ENCODE assay signal across 8 mouse cellular contexts in the genomic region with DNA sequence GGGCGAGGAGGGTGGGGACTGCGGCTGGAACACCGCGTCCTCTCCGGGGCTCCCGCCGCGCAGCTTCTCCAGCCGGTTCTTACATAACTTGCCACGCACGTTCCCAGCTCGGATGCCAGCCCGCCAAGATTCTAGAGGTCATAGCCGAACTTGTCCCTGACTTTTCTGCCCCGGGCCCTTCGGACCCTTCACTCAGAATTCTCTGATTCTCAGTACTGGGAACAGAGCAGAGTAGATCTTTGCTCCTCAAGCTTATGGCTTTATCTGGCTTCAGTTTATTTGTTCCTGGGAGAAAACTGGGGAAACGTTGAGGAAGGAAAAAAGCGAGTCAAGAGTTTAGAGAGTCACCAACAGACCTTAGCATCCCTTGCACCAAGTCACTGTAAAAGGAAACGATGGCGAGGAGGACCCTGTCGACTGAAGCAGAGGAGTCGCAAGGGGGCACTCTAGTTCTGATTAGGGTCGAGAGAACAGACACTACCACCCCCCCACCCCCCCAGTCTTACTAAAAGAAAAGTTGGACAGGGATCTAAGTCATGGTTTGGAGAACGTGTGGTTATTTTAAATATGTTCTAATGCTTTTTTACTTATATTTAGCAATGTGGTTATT. TPM values are rescaled to one million over a fixed set of nuclear protein-coding genes. Genes with fewer than 3 reads are reported as not detected.
DNase-seq lines count a peak whose midpoint lies in the region; ATAC-seq and TF ChIP-seq lines count a peak whose summit lies in the region.

No protein-coding gene starts in this region.

- H3K4me3 ChIP-seq in embryonic facial prominence, embryonic 13.5 days = peak overlapping the region; percentile 55
- peak overlapping the region; percentile 58 for H3K4me3 ChIP-seq in heart, embryonic 11.5 days (ENCODE audit: low read depth, low read length)
- H3K4me3 ChIP-seq in kidney, embryonic 15.5 days (replicated peaks) = peak overlapping the region; percentile 63
- peak overlapping the region; percentile 57 for H3K4me3 ChIP-seq in liver, adult 2 months (ENCODE audit: insufficient read depth, low read depth, low read length)

- 2% methylated on average over 24 of the region's 24 CpGs for WGBS in embryonic facial prominence, embryonic 13.5 days
- 2% methylated on average over 24 of the region's 24 CpGs for WGBS in heart, embryonic 11.5 days (ENCODE audit: insufficient replicate concordance)
- 2% methylated on average over 24 of the region's 24 CpGs for WGBS in kidney, embryonic 15.5 days
- WGBS in liver, adult 2 months = 1% methylated on average over 24 of the region's 24 CpGs

- no peak for ATAC-seq in embryonic facial prominence, embryonic 13.5 days (ENCODE audit: insufficient number of reproducible peaks, insufficient read depth, low FRiP score, low TSS enrichment, low read depth)
- no peak for ATAC-seq in heart, embryonic 11.5 days (replicated peaks; ENCODE audit: insufficient number of reproducible peaks, low FRiP score, low TSS enrichment)
- no peak for ATAC-seq in kidney, embryonic 15.5 days (replicated peaks; ENCODE audit: low FRiP score)

- 0 out of 2 replicates have a peak overlapping the region, but pooled peaks have one; percentile 16 for H3K27ac ChIP-seq in embryonic facial prominence, embryonic 13.5 days
- H3K27ac ChIP-seq in heart, embryonic 11.5 days (ENCODE audit: low read depth, low read length) = no peak overlapping the region
- H3K27ac ChIP-seq in kidney, embryonic 15.5 days = 0 out of 2 replicates have a peak overlapping the region, but pooled peaks have one; percentile 19
- H3K27ac ChIP-seq in liver, adult 2 months (replicated peaks; ENCODE audit: insufficient read depth, low read depth, low read length) = peak overlapping the region; percentile 79

- H3K4me2 ChIP-seq in embryonic facial prominence, embryonic 13.5 days = peak overlapping the region; percentile 99
- H3K4me2 ChIP-seq in heart, embryonic 11.5 days = peak overlapping the region; percentile 77
- H3K4me2 ChIP-seq in kidney, embryonic 15.5 days = peak overlapping the region; percentile 94

- peaks cover 15% of the 10 kb centered on the region for H3K4me1 ChIP-seq in embryonic facial prominence, embryonic 13.5 days
- H3K4me1 ChIP-seq in heart, embryonic 11.5 days (ENCODE audit: control insufficient read depth, insufficient read depth, low read length) = peaks cover 6% of the 10 kb centered on the region; the same call in 1 of the 2 replicates
- peaks cover 31% of the 10 kb centered on the region for H3K4me1 ChIP-seq in kidney, embryonic 15.5 days
- H3K4me1 ChIP-seq in liver, adult 2 months (ENCODE audit: control insufficient read depth, insufficient read depth, low read length) = peaks cover 19% of the 10 kb centered on the region

- H3K9ac ChIP-seq in embryonic facial prominence, embryonic 13.5 days = peak overlapping the region; percentile 64
- H3K9ac ChIP-seq in heart, embryonic 11.5 days (ENCODE audit: low read depth, low read length) = peak overlapping the region; percentile 46; the same call in 1 of the 2 replicates
- H3K9ac ChIP-seq in kidney, embryonic 15.5 days = peak overlapping the region; percentile 37
- H3K9ac ChIP-seq in liver, adult 2 months (ENCODE audit: low read depth, low read length) = peak overlapping the region; percentile 76

- no peaks in the 10 kb centered on the region for H3K27me3 ChIP-seq in embryonic facial prominence, embryonic 13.5 days
- no peaks in the 10 kb centered on the region for H3K27me3 ChIP-seq in heart, embryonic 11.5 days (ENCODE audit: control insufficient read depth, insufficient read depth, low read length)
- H3K27me3 ChIP-seq in kidney, embryonic 15.5 days = 0 out of 2 replicates have a peak, but pooled peaks cover 4% of the 10 kb centered on the region
- H3K27me3 ChIP-seq in liver, adult 2 months (ENCODE audit: control insufficient read depth, insufficient read depth, low read length) = no peaks in the 10 kb centered on the region

- peak; percentile 64 for TF ChIP-seq CTCF in liver, adult 2 months (IDR thresholded peaks at IDR 0.05; ENCODE audit: low read depth, low read length)

- H3K79me2 ChIP-seq in liver, adult 2 months (ENCODE audit: control insufficient read depth, insufficient read depth, low read length) = no peaks in the 10 kb centered on the region

- H3K36me3 ChIP-seq in embryonic facial prominence, embryonic 13.5 days = no peaks in the 10 kb centered on the region
- H3K36me3 ChIP-seq in heart, embryonic 11.5 days (ENCODE audit: control insufficient read depth, insufficient read depth, low read length) = no peaks in the 10 kb centered on the region
- H3K36me3 ChIP-seq in kidney, embryonic 15.5 days = peaks cover 14% of the 10 kb centered on the region; the same call in 1 of the 2 replicates
- peaks cover 5% of the 10 kb centered on the region; the same call in 1 of the 2 replicates for H3K36me3 ChIP-seq in liver, adult 2 months (ENCODE audit: control insufficient read depth, insufficient read depth, low read length)

- H3K9me3 ChIP-seq in embryonic facial prominence, embryonic 13.5 days = no peaks in the 10 kb centered on the region
- H3K9me3 ChIP-seq in heart, embryonic 11.5 days (replicated peaks; ENCODE audit: control insufficient read depth, low read length) = no peaks in the 10 kb centered on the region
- no peaks in the 10 kb centered on the region for H3K9me3 ChIP-seq in kidney, embryonic 15.5 days (replicated peaks)

- peak; percentile 35 to 70 for DNase-seq in spleen, adult 18-20 months
- DNase-seq in spleen, adult 12 weeks (ENCODE audit: low spot score) = no peak
- DNase-seq in liver, adult 2 months (ENCODE audit: extremely low read depth, low read depth, low spot score) = peak; percentile 60
- DNase-seq in naive thymus-derived CD4-positive, alpha-beta T cell, adult 2 months (ENCODE audit: low read depth) = peak; percentile 79
- peak; percentile 87 for DNase-seq in testis, postnatal 10 days (ENCODE audit: low spot score)

- no peak for TF ChIP-seq POLR2A in liver, adult 2 months (IDR thresholded peaks at IDR 0.05; ENCODE audit: extremely low read depth, insufficient read depth, low read length)

RNA-seq across cellular contexts. Expression of a gene that starts 0.9 kb away (rescaled TPM):
- 7.0 and 7.8 TPM in 2 replicates for polyA plus RNA-seq in embryonic facial prominence, embryonic 13.5 days (2015; fragmentation: Nextera tagmentation; extraction: Ambion mirVana)
- 5.9 and 7.1 TPM in 2 replicates for polyA plus RNA-seq in heart, embryonic 11.5 days (2014; fragmentation: Nextera tagmentation; extraction: Ambion mirVana)
- 5.9 and 6.6 TPM in 2 replicates for polyA plus RNA-seq in kidney, embryonic 15.5 days (2015; fragmentation: Nextera tagmentation; extraction: Ambion mirVana)
- total RNA-seq in liver, adult 2 months (2014; rRNA removed) = 9.2 and 19.5 TPM in 2 replicates
- 1.4 and 1.7 TPM in 2 replicates for polyA plus RNA-seq in liver, adult 2 months (2012; rRNA removed)

RNA-seq across cellular contexts. Expression of a gene that starts 8.9 kb away (rescaled TPM):
- polyA plus RNA-seq in embryonic facial prominence, embryonic 13.5 days (2015; fragmentation: Nextera tagmentation; extraction: Ambion mirVana) = 17.9 and 18.6 TPM in 2 replicates
- 29.3 and 29.5 TPM in 2 replicates for polyA plus RNA-seq in heart, embryonic 11.5 days (2014; fragmentation: Nextera tagmentation; extraction: Ambion mirVana)
- 38.0 and 42.3 TPM in 2 replicates for polyA plus RNA-seq in kidney, embryonic 15.5 days (2015; fragmentation: Nextera tagmentation; extraction: Ambion mirVana)
- total RNA-seq in liver, adult 2 months (2014; rRNA removed) = 3.7 and 5.3 TPM in 2 replicates
- polyA plus RNA-seq in liver, adult 2 months (2012; rRNA removed) = 0.72 and 0.98 TPM in 2 replicates

RNA-seq across cellular contexts. Expression of a gene that starts 10.8 kb away (rescaled TPM):
- 29.6 and 32.3 TPM in 2 replicates for polyA plus RNA-seq in embryonic facial prominence, embryonic 13.5 days (2015; fragmentation: Nextera tagmentation; extraction: Ambion mirVana)
- 25.9 and 42.4 TPM in 2 replicates for polyA plus RNA-seq in heart, embryonic 11.5 days (2014; fragmentation: Nextera tagmentation; extraction: Ambion mirVana)
- polyA plus RNA-seq in kidney, embryonic 15.5 days (2015; fragmentation: Nextera tagmentation; extraction: Ambion mirVana) = 37.4 and 40.8 TPM in 2 replicates
- total RNA-seq in liver, adult 2 months (2014; rRNA removed) = 36.2 and 43.2 TPM in 2 replicates
- 181 and 255 TPM in 2 replicates for polyA plus RNA-seq in liver, adult 2 months (2012; rRNA removed)

RNA-seq across cellular contexts. Expression of a gene that starts 11.6 kb away (rescaled TPM):
- 295 and 350 TPM in 2 replicates for polyA plus RNA-seq in embryonic facial prominence, embryonic 13.5 days (2015; fragmentation: Nextera tagmentation; extraction: Ambion mirVana)
- polyA plus RNA-seq in heart, embryonic 11.5 days (2014; fragmentation: Nextera tagmentation; extraction: Ambion mirVana) = 386 and 410 TPM in 2 replicates
- 404 and 412 TPM in 2 replicates for polyA plus RNA-seq in kidney, embryonic 15.5 days (2015; fragmentation: Nextera tagmentation; extraction: Ambion mirVana)
- 137 and 205 TPM in 2 replicates for total RNA-seq in liver, adult 2 months (2014; rRNA removed)
- 39.6 and 49.3 TPM in 2 replicates for polyA plus RNA-seq in liver, adult 2 months (2012; rRNA removed)

RNA-seq across cellular contexts. Expression of a gene that starts 21.6 kb away (rescaled TPM):
- 14.5 and 16.6 TPM in 2 replicates for polyA plus RNA-seq in embryonic facial prominence, embryonic 13.5 days (2015; fragmentation: Nextera tagmentation; extraction: Ambion mirVana)
- polyA plus RNA-seq in heart, embryonic 11.5 days (2014; fragmentation: Nextera tagmentation; extraction: Ambion mirVana) = 39.0 and 39.1 TPM in 2 replicates
- polyA plus RNA-seq in kidney, embryonic 15.5 days (2015; fragmentation: Nextera tagmentation; extraction: Ambion mirVana) = 17.3 and 22.5 TPM in 2 replicates
- 24.5 and 35.6 TPM in 2 replicates for total RNA-seq in liver, adult 2 months (2014; rRNA removed)
- 47.9 and 56.8 TPM in 2 replicates for polyA plus RNA-seq in liver, adult 2 months (2012; rRNA removed)
